Mouse (Mus musculus) hindbrain, embryonic 14.5 days (tissue): Measurements from ENCODE around the gene Jmjd4. TPM values are rescaled to one million over a fixed set of nuclear protein-coding genes. Genes with fewer than 3 reads are reported as not detected.

Experiments
- ATAC-seq: fragments of 200-750 bp; cut with Nextera tagmentation; 2 replicates; pipeline ENCODE4 v1.8.0; 2017; ENCODE audit warnings: moderate number of reproducible peaks, mild to moderate bottlenecking, moderate TSS enrichment, moderate library complexity; ENCODE audit not compliant: low FRiP score
- DNase-seq: peaks from one replicate; pipeline ENCODE4 v3.0.0-alpha.2; 2015; ENCODE audit warnings: low spot score
- H3K27ac ChIP-seq: fragments of 300-500 bp; sonication (generic); 2 replicates; pipeline ENCODE4 v1.5.1; 2014; ENCODE audit warnings: mild to moderate bottlenecking, moderate library complexity
- H3K27me3 ChIP-seq: fragments of 300-500 bp; sonication (generic); 2 replicates; pipeline ENCODE4 v1.6.1; 2014; ENCODE audit warnings: mild to moderate bottlenecking, low read length, mixed read lengths; ENCODE audit not compliant: control insufficient read depth, insufficient read depth
- H3K36me3 ChIP-seq: fragments of 300-500 bp; sonication (generic); replicated peaks from 2 replicates; pipeline ENCODE4 v1.6.1; 2014; ENCODE audit not compliant: control insufficient read depth, insufficient read depth
- H3K4me1 ChIP-seq: fragments of 300-500 bp; sonication (generic); replicated peaks from 2 replicates; pipeline ENCODE4 v1.6.1; 2014; ENCODE audit warnings: antibody characterized with exemption, low read length, mixed read lengths; ENCODE audit not compliant: control insufficient read depth, insufficient read depth
- H3K4me2 ChIP-seq: fragments of 300-500 bp; sonication (generic); replicated peaks from 2 replicates; pipeline ENCODE4 v1.6.1; 2014; ENCODE audit warnings: mild to moderate bottlenecking, moderate library complexity
- H3K4me3 ChIP-seq: fragments of 300-500 bp; sonication (generic); replicated peaks from 2 replicates; pipeline ENCODE4 v1.5.1; 2014; ENCODE audit warnings: mild to moderate bottlenecking, low read length
- H3K9ac ChIP-seq: fragments of 300-500 bp; sonication (generic); 2 replicates; pipeline ENCODE4 v1.6.1; 2014
- H3K9me3 ChIP-seq: fragments of 300-500 bp; sonication (generic); 2 replicates; pipeline ENCODE4 v1.6.1; 2016; ENCODE audit warnings: low read length; ENCODE audit not compliant: control insufficient read depth
- WGBS: fragments of 180-500 bp; shearing (Covaris S2); extraction: QIAGEN DNeasy Blood & Tissue Kit; methylation state at CpG from one replicate; pipeline ENCODE4 v1.1.7; 2014; 5-methylcytosine and 5-hydroxymethylcytosine counted together
- polyA plus RNA-seq: library from polyadenylated mRNA; unstranded; fragments of >200 nt; fragmentation: Nextera tagmentation; extraction: Ambion mirVana; gene quantifications from 2 replicates; pipeline ENCODE4 v1.2.1, GENCODE M21; 2014

The Jmjd4 gene
- polyA plus RNA-seq, 1 experiment from 2014 or later: 19.8 TPM

DNA sequence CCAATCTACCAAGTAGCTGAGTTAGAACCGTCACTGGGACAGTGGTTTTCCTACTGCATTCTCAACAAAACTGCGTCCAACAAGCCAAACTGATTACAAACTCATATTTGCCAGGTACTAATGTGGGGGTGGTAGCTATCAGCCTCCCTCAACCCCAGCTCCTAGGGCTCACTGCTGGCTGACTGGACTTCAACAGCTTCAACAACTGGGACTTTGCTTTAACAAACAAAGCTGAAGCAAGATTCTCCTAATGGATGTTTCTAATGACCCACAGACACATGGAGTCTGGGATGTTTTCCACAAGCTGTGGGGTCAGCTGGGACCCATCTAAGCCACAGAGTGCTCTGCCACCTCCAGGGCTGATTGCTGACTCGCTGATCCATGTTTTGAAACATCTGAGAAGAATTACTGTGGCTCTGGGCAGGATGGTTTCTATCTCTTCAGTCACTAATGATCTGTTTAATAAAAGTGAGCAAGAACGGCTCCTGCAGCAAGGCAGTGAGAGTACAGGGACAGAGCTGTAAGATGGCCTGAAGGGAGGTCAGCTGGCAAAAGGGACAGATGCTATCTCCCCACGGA, 26.7 kb upstream of the Jmjd4 start:
- no peak overlapping the region for H3K9ac ChIP-seq
- peaks cover 86% of the 10 kb centered on the region for H3K36me3 ChIP-seq
- ATAC-seq: no peak
- DNase-seq: no peak
- H3K27me3 ChIP-seq: no peaks in the 10 kb centered on the region
- H3K9me3 ChIP-seq: no peaks in the 10 kb centered on the region
- H3K4me2 ChIP-seq: no peak overlapping the region
- H3K4me3 ChIP-seq: no peak overlapping the region
- H3K27ac ChIP-seq: no peak overlapping the region
- H3K4me1 ChIP-seq: no peaks in the 10 kb centered on the region
- WGBS: 84% methylated on average over 5 of the region's 5 CpGs

- 64% methylated on average over 7 of the region's 7 CpGs for WGBS
- no peaks in the 10 kb centered on the region for H3K4me1 ChIP-seq
- no peaks in the 10 kb centered on the region for H3K27me3 ChIP-seq
- H3K9me3 ChIP-seq: no peaks in the 10 kb centered on the region
- ATAC-seq (no peak), DNase-seq (no peak)
- no peak overlapping the region for H3K4me3 ChIP-seq
- H3K36me3 ChIP-seq: peaks cover 73% of the 10 kb centered on the region
- no peak overlapping the region for H3K27ac ChIP-seq
- no peak overlapping the region for H3K9ac ChIP-seq
- H3K4me2 ChIP-seq: no peak overlapping the region
These were observed 24.2 kb upstream of the Jmjd4 start for GRCm38 (mm10) chr11:59425671-59426101.

DNA sequence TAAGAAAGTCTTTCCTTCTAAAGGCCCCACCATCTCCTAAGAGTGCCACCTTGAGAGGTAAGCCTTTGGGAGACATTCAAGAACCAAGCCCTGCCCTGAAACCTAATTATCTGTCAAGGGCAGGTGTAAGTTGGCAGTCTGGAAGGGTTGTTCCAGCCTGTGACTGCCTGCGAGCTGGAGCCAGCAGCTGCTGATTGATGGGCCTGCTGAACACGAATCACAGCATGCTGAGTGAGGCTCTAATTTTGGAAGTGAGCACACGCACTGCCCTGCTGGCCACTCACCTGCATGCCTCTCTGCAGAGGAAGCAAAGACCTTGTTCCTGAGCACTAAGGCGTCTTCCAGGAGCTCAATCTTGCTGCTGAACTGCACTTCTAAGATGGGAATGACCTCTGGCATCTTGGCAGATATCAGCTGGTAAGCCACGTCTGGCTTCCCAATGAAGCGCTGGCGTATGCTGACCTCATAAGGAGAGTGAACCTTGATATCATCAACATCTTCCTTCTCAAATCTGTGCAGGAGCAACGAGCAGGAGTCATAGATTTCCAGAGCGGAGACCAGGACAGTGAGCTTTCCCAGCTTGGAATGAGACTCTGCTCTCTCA, 21.7 kb upstream of the Jmjd4 start:
- H3K9me3 ChIP-seq: no peaks in the 10 kb centered on the region
- ATAC-seq: no peak
- 92% methylated on average over 9 of the region's 9 CpGs for WGBS
- no peak for DNase-seq
- no peak overlapping the region for H3K4me3 ChIP-seq
- peaks cover 80% of the 10 kb centered on the region for H3K36me3 ChIP-seq
- H3K27ac ChIP-seq: no peak overlapping the region
- H3K27me3 ChIP-seq: no peaks in the 10 kb centered on the region
- no peak overlapping the region for H3K9ac ChIP-seq
- no peak overlapping the region for H3K4me2 ChIP-seq
- H3K4me1 ChIP-seq: no peaks in the 10 kb centered on the region

- H3K4me3 ChIP-seq: no peak overlapping the region
- no peaks in the 10 kb centered on the region for H3K4me1 ChIP-seq
- ATAC-seq (no peak), DNase-seq (no peak)
- peaks cover 78% of the 10 kb centered on the region for H3K36me3 ChIP-seq
- no peaks in the 10 kb centered on the region for H3K27me3 ChIP-seq
- no peaks in the 10 kb centered on the region for H3K9me3 ChIP-seq
- H3K4me2 ChIP-seq: no peak overlapping the region
- no peak overlapping the region for H3K9ac ChIP-seq
- 80% methylated on average over 1 of the region's 1 CpGs for whole genome bisulfite sequencing
- H3K27ac ChIP-seq: no peak overlapping the region
These were observed 19.9 kb upstream of the Jmjd4 start for GRCm38 (mm10) chr11:59429959-59430358.

- Histone ChIP-seq H3K27ac (no peak overlapping the region), H3K36me3 (peaks cover 73% of the 10 kb centered on the region), H3K4me1 (no peaks in the 10 kb centered on the region), H3K9ac (no peak overlapping the region), H3K9me3 (0 out of 2 replicates have a peak, but pooled peaks cover 9% of the 10 kb centered on the region), H3K4me2 (no peak overlapping the region), H3K4me3 (no peak overlapping the region), H3K27me3 (no peaks in the 10 kb centered on the region)
- 71% methylated on average over 3 of the region's 3 CpGs for WGBS
- ATAC-seq (no peak), DNase-seq (no peak)
These were observed 17.6 kb upstream of the Jmjd4 start for GRCm38 (mm10) chr11:59432261-59432660.

GRCm38 (mm10) chr11:59437954-59438353, 11.9 kb upstream of the Jmjd4 start:
- no peak for ATAC-seq
- Histone ChIP-seq H3K4me1 (no peaks in the 10 kb centered on the region), H3K36me3 (peaks cover 59% of the 10 kb centered on the region), H3K4me2 (no peak overlapping the region), H3K27ac (no peak overlapping the region), H3K9me3 (0 out of 2 replicates have a peak, but pooled peaks cover 9% of the 10 kb centered on the region), H3K4me3 (no peak overlapping the region), H3K9ac (no peak overlapping the region), H3K27me3 (no peaks in the 10 kb centered on the region)
- WGBS: 96% methylated on average over 12 of the region's 12 CpGs
- no peak for DNase-seq

- Histone ChIP-seq H3K9ac (no peak overlapping the region), H3K27ac (no peak overlapping the region), H3K4me2 (no peak overlapping the region), H3K36me3 (peaks cover 33% of the 10 kb centered on the region), H3K4me1 (no peaks in the 10 kb centered on the region), H3K4me3 (no peak overlapping the region), H3K9me3 (no peaks in the 10 kb centered on the region), H3K27me3 (no peaks in the 10 kb centered on the region)
- DNase-seq (no peak), ATAC-seq (no peak)
These were observed 6.7 kb upstream of the Jmjd4 start for GRCm38 (mm10) chr11:59443102-59443501.

DNA sequence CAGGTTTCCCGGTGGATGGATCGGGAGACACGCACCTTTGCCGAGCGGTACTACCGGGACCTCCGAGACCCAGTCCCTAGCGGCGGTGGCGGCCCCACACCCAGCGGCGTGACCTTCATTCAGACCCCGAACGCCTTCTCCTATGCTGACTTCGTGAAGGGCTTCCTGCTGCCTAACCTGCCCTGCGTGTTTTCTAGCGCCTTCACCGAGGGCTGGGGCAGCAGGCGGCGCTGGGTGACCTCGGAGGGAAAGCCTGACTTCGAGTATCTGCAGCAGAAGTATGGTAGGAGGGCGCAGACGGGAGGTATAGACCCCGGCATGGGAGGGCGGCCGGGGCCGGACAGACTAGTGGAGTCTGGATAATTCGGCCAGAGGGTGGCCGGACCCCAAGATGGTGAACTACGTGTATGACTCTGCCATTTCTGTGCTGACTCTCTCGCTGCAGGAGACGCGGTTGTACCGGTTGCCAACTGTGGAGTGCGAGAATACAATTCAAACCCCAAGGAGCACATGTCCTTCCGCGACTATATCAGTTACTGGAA, 456 bp downstream of the Jmjd4 start:
- no peaks in the 10 kb centered on the region for H3K9me3 ChIP-seq
- ATAC-seq (peak; percentile 68), DNase-seq (no peak)
- H3K9ac ChIP-seq: peak overlapping the region; percentile 79
- peaks cover 44% of the 10 kb centered on the region for H3K36me3 ChIP-seq
- under 1% methylated on average over 38 of the region's 38 CpGs for WGBS
- no peaks in the 10 kb centered on the region for H3K27me3 ChIP-seq
- peak overlapping the region; percentile 66 for H3K4me3 ChIP-seq
- peak overlapping the region; percentile 89; the same call in 1 of the 2 replicates for H3K27ac ChIP-seq
- peak overlapping the region; percentile 91 for H3K4me2 ChIP-seq
- peaks cover 25% of the 10 kb centered on the region for H3K4me1 ChIP-seq

DNA sequence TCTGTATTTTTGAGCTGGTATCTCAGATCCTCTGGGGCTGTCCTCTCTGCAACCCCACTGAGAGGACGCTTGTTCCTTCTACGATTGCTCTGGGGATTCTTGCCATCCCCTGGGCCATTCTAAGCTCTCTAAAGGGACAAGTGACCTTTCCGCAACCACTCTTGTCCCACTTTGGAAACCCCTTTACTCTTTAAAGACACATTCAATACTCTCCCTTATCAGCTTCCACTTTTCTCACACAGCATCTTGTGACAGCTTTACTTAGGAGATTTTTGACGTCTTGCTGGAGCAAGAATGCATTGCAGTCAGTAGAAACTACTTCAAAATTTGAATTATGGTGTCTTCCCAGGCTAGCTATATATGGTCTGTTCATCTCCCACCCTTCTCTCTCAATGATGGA, 1.2 kb downstream of the Jmjd4 start, which contains the start of gene Snap47:
TSS of gene Snap47 (minus strand) at position 101 of the 400 bp plus-strand sequence.
- peak within 1 kb of the TSS; percentile 91 for H3K4me2 ChIP-seq
- H3K9ac ChIP-seq: peak within 1 kb of the TSS; percentile 79
- H3K27me3 ChIP-seq: no peaks in the 10 kb centered on the region
- peak within 1 kb of the TSS; percentile 89; the same call in 1 of the 2 replicates for H3K27ac ChIP-seq
- no peak for DNase-seq
- no peak for ATAC-seq
- H3K4me1 ChIP-seq: peaks cover 25% of the 10 kb centered on the region
- WGBS: 81% methylated on average over 4 of the region's 4 CpGs
- H3K36me3 ChIP-seq: peaks cover 47% of the 10 kb centered on the region
- H3K9me3 ChIP-seq: no peaks in the 10 kb centered on the region
- H3K4me3 ChIP-seq: peak within 1 kb of the TSS; percentile 66
